Mouse (Mus musculus): ENCODE results near the gene Magel2.

DNA sequence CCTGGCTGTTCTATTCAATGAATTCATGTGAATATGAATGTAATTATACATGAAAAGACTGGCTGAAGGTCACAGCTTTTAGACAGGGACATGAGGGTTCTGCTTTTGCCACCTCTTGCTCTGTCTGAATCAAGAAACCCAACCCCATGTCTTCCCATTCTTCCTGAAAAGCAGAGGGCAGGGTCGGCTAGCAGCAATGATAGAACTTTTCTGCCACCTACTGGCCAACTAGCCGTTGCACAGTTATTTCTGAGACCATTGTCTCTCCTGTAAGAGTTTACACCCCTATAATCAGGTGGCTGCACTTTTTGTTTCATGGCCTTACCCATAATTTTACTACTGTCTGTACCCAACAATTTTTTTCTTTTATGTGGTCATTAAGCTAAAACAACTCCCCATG is 5.6 kb downstream of the Magel2 start:
- no peak for TF ChIP-seq GATA1 (IDR thresholded peaks at IDR 0.05; ENCODE audit: low read length)
- TF ChIP-seq TAL1 (IDR thresholded peaks at IDR 0.05; ENCODE audit: low read length) = no peak

Data from erythroblast, embryonic 14.5 days (primary cell).